Comparison of ENCODE assay signal across 9 mouse cellular contexts in genomic region chr16:91557693-91558092, GRCm38 (mm10). TPM values are rescaled to one million over a fixed set of nuclear protein-coding genes. Genes with fewer than 3 reads are reported as not detected.
DNase-seq lines count a peak whose midpoint lies in the region; ATAC-seq and TF ChIP-seq lines count a peak whose summit lies in the region.
"Had no signal": no experiment of that assay in that cellular context is flagged by ENCODE, and none has a peak within 500 bp of the region (broad histone marks: within the 10 kb centered on the region; RNA-seq: fewer than 3 reads in every experiment).

No protein-coding gene starts in this region.

- TF ChIP-seq CTCF in hindbrain, postnatal 0 days (IDR thresholded peaks at IDR 0.05; ENCODE audit: low read depth) = no peak
- no peak for TF ChIP-seq CTCF in brain, embryonic 14.5 days (IDR thresholded peaks at IDR 0.05; ENCODE audit: borderline replicate concordance, extremely low read depth, insufficient read depth, insufficient read length)
- TF ChIP-seq CTCF in lung, postnatal 0 days (IDR thresholded peaks at IDR 0.05) = no peak

- no peak overlapping the region for H3K9ac ChIP-seq in hindbrain, postnatal 0 days (replicated peaks; ENCODE audit: low read length)
- no peak overlapping the region for H3K9ac ChIP-seq in hindbrain, embryonic 11.5 days (ENCODE audit: low read depth, low read length)
- H3K9ac ChIP-seq in lung, postnatal 0 days (replicated peaks; ENCODE audit: low read depth) = no peak overlapping the region

- no peak overlapping the region for H3K4me2 ChIP-seq in hindbrain, postnatal 0 days (ENCODE audit: low read depth, low read length)
- H3K4me2 ChIP-seq in hindbrain, embryonic 11.5 days (replicated peaks; ENCODE audit: low read depth, low read length) = no peak overlapping the region
- no peak overlapping the region for H3K4me2 ChIP-seq in lung, postnatal 0 days (replicated peaks; ENCODE audit: low read depth, low read length)

- DNase-seq in hindbrain, postnatal 0 days (ENCODE audit: low spot score) = peak; percentile 12
- DNase-seq in hindbrain, embryonic 11.5 days (ENCODE audit: low spot score) = no peak
- peak; percentile 28 for DNase-seq in ES-CJ7 (ENCODE audit: low read depth, low spot score)
- DNase-seq in brain, embryonic 14.5 days (ENCODE audit: low read depth) = peak; percentile 39
- peak; percentile 69 for DNase-seq in lung, postnatal 0 days (ENCODE audit: low spot score)
- no peak for DNase-seq in neural tube, embryonic 10.5 days (ENCODE audit: extremely low spot score, low spot score)
- DNase-seq: kidney, adult 8-10 months had no signal

- no peaks in the 10 kb centered on the region for H3K27me3 ChIP-seq in hindbrain, postnatal 0 days (ENCODE audit: insufficient read depth, low read length)
- H3K27me3 ChIP-seq in hindbrain, embryonic 11.5 days (ENCODE audit: control insufficient read depth, insufficient read depth, low read length) = no peaks in the 10 kb centered on the region
- no peaks in the 10 kb centered on the region for H3K27me3 ChIP-seq in lung, postnatal 0 days (replicated peaks; ENCODE audit: insufficient read depth, low read length)

- H3K4me3 ChIP-seq in hindbrain, postnatal 0 days (ENCODE audit: low read length) = no peak overlapping the region
- no peak overlapping the region for H3K4me3 ChIP-seq in hindbrain, embryonic 11.5 days (ENCODE audit: low read depth, low read length)
- no peak overlapping the region for H3K4me3 ChIP-seq in lung, postnatal 0 days (ENCODE audit: low read depth, low read length)
- H3K4me3 ChIP-seq: limb, embryonic 10.5 days had no signal

- 78% methylated on average over 15 of the region's 15 CpGs for WGBS in hindbrain, postnatal 0 days
- WGBS in hindbrain, embryonic 11.5 days = 92% methylated on average over 15 of the region's 15 CpGs
- 68% methylated on average over 15 of the region's 15 CpGs for WGBS in lung, postnatal 0 days

- H3K9me3 ChIP-seq in hindbrain, postnatal 0 days (ENCODE audit: low read length) = no peaks in the 10 kb centered on the region
- H3K9me3 ChIP-seq in hindbrain, embryonic 11.5 days (ENCODE audit: control insufficient read depth, low read length) = no peaks in the 10 kb centered on the region
- no peaks in the 10 kb centered on the region for H3K9me3 ChIP-seq in lung, postnatal 0 days (ENCODE audit: low read length)
- H3K9me3 ChIP-seq: limb, embryonic 10.5 days had no signal

- no peak for ATAC-seq in hindbrain, postnatal 0 days
- no peak for ATAC-seq in hindbrain, embryonic 11.5 days (ENCODE audit: low FRiP score)
- peak; percentile 72 for ATAC-seq in lung, postnatal 0 days
- no peak for ATAC-seq in erythroid progenitor cell, adult 5-6 weeks (replicated peaks; ENCODE audit: low FRiP score, poor library complexity, severe bottlenecking)

- peaks cover 4% of the 10 kb centered on the region; the same call in 1 of the 2 replicates for H3K36me3 ChIP-seq in hindbrain, postnatal 0 days (ENCODE audit: insufficient read depth, low read length)
- H3K36me3 ChIP-seq in hindbrain, embryonic 11.5 days (ENCODE audit: control insufficient read depth, insufficient read depth, low read length) = no peaks in the 10 kb centered on the region
- peaks cover 24% of the 10 kb centered on the region for H3K36me3 ChIP-seq in lung, postnatal 0 days (ENCODE audit: insufficient read depth, low read length)

- no peak for TF ChIP-seq EP300 in lung, postnatal 0 days (IDR thresholded peaks at IDR 0.05)

- no peak overlapping the region for H3K27ac ChIP-seq in hindbrain, postnatal 0 days
- no peak overlapping the region for H3K27ac ChIP-seq in hindbrain, embryonic 11.5 days (ENCODE audit: low read depth, low read length)
- no peak overlapping the region for H3K27ac ChIP-seq in lung, postnatal 0 days (ENCODE audit: low read length)

- TF ChIP-seq POLR2A in brain, embryonic 14.5 days (IDR thresholded peaks at IDR 0.05; ENCODE audit: borderline replicate concordance, extremely low read depth, insufficient read depth, insufficient read length, poor library complexity, severe bottlenecking) = no peak

- H3K4me1 ChIP-seq in hindbrain, postnatal 0 days (ENCODE audit: insufficient read depth, low read length) = no peaks in the 10 kb centered on the region
- no peaks in the 10 kb centered on the region for H3K4me1 ChIP-seq in hindbrain, embryonic 11.5 days (replicated peaks; ENCODE audit: control insufficient read depth, insufficient read depth, low read length)
- H3K4me1 ChIP-seq in lung, postnatal 0 days (ENCODE audit: insufficient read depth, low read depth, low read length) = peaks cover 8% of the 10 kb centered on the region; the same call in 1 of the 2 replicates

RNA-seq across cellular contexts. Expression of gene Ifngr2, which starts 10.8 kb away (rescaled TPM):
- 53.1 and 68.4 TPM in 2 replicates for total RNA-seq in hindbrain, postnatal 0 days (2014; rRNA removed)
- 131 and 140 TPM in 2 replicates for polyA plus RNA-seq in hindbrain, postnatal 0 days (2015; fragmentation: Nextera tagmentation; extraction: Ambion mirVana)
- 35.1 and 36.8 TPM in 2 replicates for polyA plus RNA-seq in hindbrain, embryonic 11.5 days (2014; fragmentation: Nextera tagmentation; extraction: Ambion mirVana)
- 34.8 and 43.1 TPM in 2 replicates for polyA plus RNA-seq in brain, embryonic 14.5 days (2012; rRNA removed)
- 64.4 and 78.1 TPM in 2 replicates for polyA plus RNA-seq in lung, postnatal 0 days (2015; fragmentation: Nextera tagmentation; extraction: Ambion mirVana)
- 5.4 and 6.1 TPM in 2 replicates for total RNA-seq in erythroid progenitor cell, adult 5-6 weeks (2015; ENCODE audit: low replicate concordance)
- total RNA-seq in erythroid progenitor cell, adult 5-6 weeks (2017; ENCODE audit: low replicate concordance) = 2.3 and 5.8 TPM in 2 replicates

RNA-seq across cellular contexts. Expression of gene Tmem50b, which starts 39.9 kb away (rescaled TPM):
- 79.6 and 93.3 TPM in 2 replicates for total RNA-seq in hindbrain, postnatal 0 days (2014; rRNA removed)
- 107 and 114 TPM in 2 replicates for polyA plus RNA-seq in hindbrain, postnatal 0 days (2015; fragmentation: Nextera tagmentation; extraction: Ambion mirVana)
- 54.7 and 55.9 TPM in 2 replicates for polyA plus RNA-seq in hindbrain, embryonic 11.5 days (2014; fragmentation: Nextera tagmentation; extraction: Ambion mirVana)
- 52.3 and 55.4 TPM in 2 replicates for polyA plus RNA-seq in brain, embryonic 14.5 days (2012; rRNA removed)
- polyA plus RNA-seq in lung, postnatal 0 days (2015; fragmentation: Nextera tagmentation; extraction: Ambion mirVana) = 160 and 169 TPM in 2 replicates
- total RNA-seq in erythroid progenitor cell, adult 5-6 weeks (2015; ENCODE audit: low replicate concordance) = 19.8 and 22.2 TPM in 2 replicates
- 9.2 and 10.7 TPM in 2 replicates for total RNA-seq in erythroid progenitor cell, adult 5-6 weeks (2017; ENCODE audit: low replicate concordance)

Comparison
In these comparisons a context has a peak if more than half of its experiments do, and no peak if none do; other contexts are left out.
1. DNase-seq: peak in hindbrain, postnatal 0 days (single experiment), ES-CJ7 (single experiment), brain, embryonic 14.5 days (single experiment) and lung, postnatal 0 days (single experiment); none in hindbrain, embryonic 11.5 days (single experiment) and neural tube, embryonic 10.5 days (single experiment).